Mouse (Mus musculus) testis, adult 10 weeks (tissue): ENCODE measurements around the gene Olfr1197. TPM values are rescaled to one million over a fixed set of nuclear protein-coding genes. Genes with fewer than 3 reads are reported as not detected.

Experiments
- polyA plus RNA-seq: library from polyadenylated mRNA; stranded (reverse); fragments of 350-450 nt; fragmentation: Illumina TruSeq; extraction: RNeasy Lipid Tissue Mini Kit (QIAGEN cat#74804); gene quantifications from one replicate; pipeline ENCODE4 v1.2.3, GENCODE M21; 2014; ENCODE audit warnings: low read depth, low replicate concordance

Gene Olfr1197
- not detected for polyA plus RNA-seq

DNA sequence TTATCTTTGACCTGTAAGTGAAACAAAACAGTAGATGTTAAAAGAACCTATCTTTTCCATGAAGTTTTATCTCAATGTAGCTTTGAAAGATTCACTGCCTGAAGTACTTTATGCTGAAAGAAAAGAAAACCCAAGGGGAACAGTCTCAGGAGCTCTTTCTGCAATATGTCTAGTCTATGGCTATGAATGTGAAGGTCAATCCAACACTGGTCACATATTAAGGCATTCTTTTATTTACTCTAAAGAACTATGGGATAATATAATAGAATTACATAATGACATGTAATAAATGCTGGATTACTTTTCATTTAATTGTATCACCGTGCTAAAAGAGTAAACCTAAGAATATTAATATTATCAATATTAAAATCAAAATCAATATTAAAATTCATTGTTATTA lies at the start of gene Olfr1197:
Gene Olfr1197, minus strand, starts transcription at position 101 of the 400 bp plus-strand sequence.

DNA sequence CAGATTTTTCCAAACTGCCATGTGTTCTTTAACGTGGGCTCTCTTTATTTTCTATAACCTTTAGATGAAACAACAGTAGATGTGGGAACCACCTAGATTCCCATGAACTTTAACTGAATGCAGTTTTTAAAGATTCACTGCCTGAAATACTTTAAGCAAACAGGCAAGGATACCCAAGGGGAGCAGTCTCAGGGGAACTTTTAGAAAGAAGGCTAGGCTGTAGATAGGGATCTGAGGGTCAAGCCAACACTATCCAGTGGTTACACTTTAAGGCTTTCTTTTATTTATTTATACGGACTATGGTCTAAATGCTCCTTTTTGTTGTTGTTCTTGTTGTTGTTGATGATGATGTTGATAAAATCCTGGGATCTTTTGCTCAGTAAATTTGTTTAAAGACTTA lies 38.2 kb upstream of the Olfr1197 start, which contains the start of gene Olfr1200:
Gene Olfr1200, minus strand, starts transcription at position 101 of the 400 bp plus-strand sequence.

DNA sequence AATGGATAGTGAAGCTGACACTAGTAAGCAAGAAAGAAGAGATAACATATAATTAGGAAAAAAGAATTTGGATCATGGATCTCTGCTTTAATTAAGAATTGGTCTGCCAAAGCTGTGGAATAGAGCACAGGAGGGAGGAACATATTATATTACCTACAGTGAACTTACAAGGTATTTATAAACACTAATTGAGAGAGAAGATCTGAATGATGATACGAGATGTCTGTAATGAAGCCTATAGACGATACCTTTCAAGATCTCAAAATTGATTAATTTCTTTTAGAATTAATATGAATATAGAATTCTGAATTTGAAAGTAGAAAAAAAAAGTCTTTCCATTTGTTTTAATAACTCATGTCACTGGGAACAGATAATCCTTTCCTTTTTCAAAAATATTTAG lies 28.2 kb upstream of the Olfr1197 start, which contains the start of gene Olfr1199:
Gene Olfr1199, minus strand, starts transcription at position 101 of the 400 bp plus-strand sequence.

DNA sequence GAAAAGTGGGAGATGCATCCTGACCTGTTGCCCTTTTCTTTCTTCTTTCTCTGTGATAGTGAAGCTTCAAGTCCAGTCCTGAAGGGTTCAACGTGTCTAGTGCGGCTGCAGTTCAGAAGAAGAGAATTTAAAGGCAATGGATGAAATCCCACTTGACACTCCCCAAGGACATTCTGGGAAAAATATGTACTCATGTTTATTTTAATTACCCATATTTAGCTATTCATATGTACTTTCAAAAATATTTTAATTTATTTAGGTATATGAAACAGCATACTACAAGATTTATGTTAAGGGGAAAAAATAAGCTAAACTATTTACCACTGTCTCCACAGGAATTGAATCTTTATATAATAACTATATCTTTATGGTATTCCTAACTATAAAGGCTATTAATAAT lies 19.1 kb upstream of the Olfr1197 start, which contains the start of gene Olfr1198:
Gene Olfr1198, minus strand, starts transcription at position 101 of the 400 bp plus-strand sequence.

DNA sequence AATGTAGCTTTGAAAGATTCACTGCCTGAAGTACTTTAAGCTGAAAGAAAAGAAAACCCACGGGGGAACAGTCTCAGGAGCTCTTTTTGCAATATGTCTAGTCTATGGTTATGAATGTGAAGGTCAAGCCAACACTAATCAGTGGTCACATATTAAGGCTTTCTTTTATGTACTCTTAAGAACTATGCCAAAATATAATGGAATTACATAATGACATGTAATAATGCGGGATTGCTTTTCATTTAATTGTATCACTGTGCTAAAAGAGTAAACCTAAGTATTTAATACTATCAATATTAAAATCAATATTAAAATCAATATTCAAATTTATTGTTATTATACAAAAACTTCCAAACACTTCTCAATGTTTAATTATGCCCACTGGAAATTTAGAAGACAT lies 27.7 kb downstream of the Olfr1197 start, which contains the start of gene Olfr1196:
Gene Olfr1196, minus strand, starts transcription at position 101 of the 400 bp plus-strand sequence.

DNA sequence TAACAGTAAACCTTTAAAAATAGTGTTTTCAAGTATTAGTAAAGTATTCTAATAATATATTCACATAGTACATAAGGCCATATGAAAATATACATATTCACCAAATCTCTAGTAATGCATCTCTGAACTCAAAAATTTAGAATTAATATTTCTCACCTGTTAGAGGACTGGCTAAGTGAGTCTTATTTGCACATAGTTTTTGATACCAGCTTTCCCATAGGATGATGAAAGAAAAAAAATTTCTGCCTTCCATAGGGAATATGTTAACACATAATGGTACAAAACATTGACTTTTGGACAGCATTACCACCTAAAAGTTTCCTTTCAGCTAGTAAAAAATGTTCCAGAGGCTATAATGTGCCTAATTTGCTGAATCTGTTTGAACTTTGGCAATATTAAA lies 43.1 kb downstream of the Olfr1197 start, which contains the start of gene Olfr1195:
Gene Olfr1195, minus strand, starts transcription at position 101 of the 400 bp plus-strand sequence.

Other genes starting within 250 kb of the Olfr1197 start
- gene Olfr1184, start 248.8 kb downstream of the Olfr1197 start, polyA plus RNA-seq: not detected
- not detected for gene Olfr1185-ps1, start 239.0 kb downstream of the Olfr1197 start, polyA plus RNA-seq
- not detected for gene Olfr1186, start 213.8 kb downstream of the Olfr1197 start, polyA plus RNA-seq
- not detected for gene Olfr1188, start 175.4 kb downstream of the Olfr1197 start, polyA plus RNA-seq
- not detected for gene Olfr1189, start 145.9 kb downstream of the Olfr1197 start, polyA plus RNA-seq
- 0.07 TPM for gene Olfr1191-ps1, start 91.8 kb downstream of the Olfr1197 start, polyA plus RNA-seq
- 0.20 TPM for gene Olfr1192-ps1, start 83.9 kb downstream of the Olfr1197 start, polyA plus RNA-seq
- 0.24 TPM for gene Olfr1193, start 56.7 kb downstream of the Olfr1197 start, polyA plus RNA-seq
- not detected for gene Olfr1195, start 43.2 kb downstream of the Olfr1197 start, polyA plus RNA-seq
- gene Olfr1196, start 27.8 kb downstream of the Olfr1197 start, polyA plus RNA-seq: not detected
- not detected for gene Olfr1198, start 19.0 kb upstream of the Olfr1197 start, polyA plus RNA-seq
- not detected for gene Olfr1199, start 28.1 kb upstream of the Olfr1197 start, polyA plus RNA-seq
- not detected for gene Olfr1200, start 38.1 kb upstream of the Olfr1197 start, polyA plus RNA-seq
- gene Olfr1201, start 60.7 kb upstream of the Olfr1197 start, polyA plus RNA-seq: not detected
- gene Olfr1202, start 82.1 kb upstream of the Olfr1197 start, polyA plus RNA-seq: not detected
- gene Olfr1205, start 97.4 kb upstream of the Olfr1197 start, polyA plus RNA-seq: not detected
- not detected for gene Olfr1204, start 116.9 kb upstream of the Olfr1197 start, polyA plus RNA-seq
- not detected for gene Olfr1206, start 130.9 kb upstream of the Olfr1197 start, polyA plus RNA-seq
- not detected for gene Olfr1208, start 169.9 kb upstream of the Olfr1197 start, polyA plus RNA-seq
- not detected for gene Olfr1209, start 182.8 kb upstream of the Olfr1197 start, polyA plus RNA-seq
- not detected for gene Olfr1211, start 205.7 kb upstream of the Olfr1197 start, polyA plus RNA-seq
- gene Olfr1212, start 221.6 kb upstream of the Olfr1197 start, polyA plus RNA-seq: not detected
- not detected for gene Gm13762, start 247.9 kb upstream of the Olfr1197 start, polyA plus RNA-seq